Mouse (Mus musculus): Measurements from ENCODE around the gene Ube2o.

DNA sequence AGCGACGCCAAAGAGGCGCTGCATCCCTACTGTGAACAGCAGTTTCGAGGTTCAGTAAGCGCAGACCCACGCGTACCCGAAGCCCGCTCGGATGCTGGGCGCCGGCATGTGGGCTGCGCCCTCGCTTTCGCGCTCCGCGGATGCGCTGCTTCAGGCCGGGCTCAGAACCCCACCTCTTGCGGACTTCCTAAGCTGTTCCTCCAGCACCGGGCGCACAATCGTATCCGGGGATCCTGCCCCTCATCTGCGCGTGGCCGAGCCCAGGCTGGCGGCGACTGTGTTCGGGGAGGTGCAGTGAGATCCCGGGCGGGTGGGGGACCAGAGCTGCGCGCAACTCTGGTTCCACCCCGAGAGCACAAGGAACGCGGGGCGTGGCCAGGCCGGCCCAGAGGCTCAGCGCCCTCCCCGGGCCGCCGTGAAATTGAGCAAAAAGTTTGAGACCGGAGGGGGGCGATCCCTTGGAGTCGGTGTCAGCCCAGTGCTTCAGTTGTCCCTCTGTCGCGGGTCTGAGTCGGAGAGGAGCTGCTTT is 48.4 kb downstream of the Ube2o start:
- peak; percentile 39 for TF ChIP-seq CTCF (IDR thresholded peaks at IDR 0.05; ENCODE audit: low read depth)
- TF ChIP-seq EP300 (IDR thresholded peaks at IDR 0.05; ENCODE audit: low read depth), result no peak
